Mouse (Mus musculus) urinary bladder, postnatal 0 days (tissue): ENCODE measurements around the gene Zc4h2. TPM values are rescaled to one million over a fixed set of nuclear protein-coding genes. Genes with fewer than 3 reads are reported as not detected.

ENCODE experiments used
- polyA plus RNA-seq: library from polyadenylated mRNA; unstranded; fragments of >200 nt; fragmentation: Nextera tagmentation; extraction: Ambion mirVana; gene quantifications from 2 replicates; pipeline ENCODE4 v1.2.1, GENCODE M21; 2015

Gene Zc4h2
- 7.0 and 7.6 TPM in 2 replicates for polyA plus RNA-seq

GRCm38 (mm10) chrX:95657804-95658599, at the start of gene Zc4h2:
Gene Zc4h2, minus strand, starts transcription at chrX:95658509.

Other genes with a start within 250 kb of the Zc4h2 start
- 12.2 and 12.9 TPM in 2 replicates for gene Amer1, start 213.6 kb downstream of the Zc4h2 start, polyA plus RNA-seq
- gene Asb12, start 100.5 kb downstream of the Zc4h2 start, polyA plus RNA-seq: 0.33 and 0.40 TPM in 2 replicates
- not detected in 2 replicates for gene Pfn5, start 100.4 kb downstream of the Zc4h2 start, polyA plus RNA-seq
- 1.4 and 1.6 TPM in 2 replicates for gene Zc3h12b, start 53.2 kb upstream of the Zc4h2 start, polyA plus RNA-seq